Mouse (Mus musculus): ENCODE measurements around the gene Zfp503. TPM values are rescaled to one million over a fixed set of nuclear protein-coding genes. Genes with fewer than 3 reads are reported as not detected.

Gene Zfp503
- polyA plus RNA-seq (2012; ENCODE audit: insufficient read depth, insufficient read length, missing spikeins), result 0.76 and 1.0 TPM in 2 replicates

- H3K27ac ChIP-seq (ENCODE audit: insufficient read depth, low read depth, low read length), result peak within 1 kb of the TSS; percentile 12
- TF ChIP-seq POLR2A (IDR thresholded peaks at IDR 0.05; ENCODE audit: borderline replicate concordance, low read depth, low read length) (no peak), CTCF (IDR thresholded peaks at IDR 0.05; ENCODE audit: low read depth, low read length) (no peak)
- peak within 1 kb of the TSS; percentile 63 for H3K4me3 ChIP-seq (ENCODE audit: insufficient read depth, low read length)
- H3K4me1 ChIP-seq (ENCODE audit: control insufficient read depth, insufficient read depth, low read length), result peaks cover 20% of the 10 kb centered on the region
Observed at GRCm38 (mm10) chr14:21989291-21989913, at the start of gene Zfp503. TSS of gene Zfp503 (minus strand) at chr14:21989601.

DNA sequence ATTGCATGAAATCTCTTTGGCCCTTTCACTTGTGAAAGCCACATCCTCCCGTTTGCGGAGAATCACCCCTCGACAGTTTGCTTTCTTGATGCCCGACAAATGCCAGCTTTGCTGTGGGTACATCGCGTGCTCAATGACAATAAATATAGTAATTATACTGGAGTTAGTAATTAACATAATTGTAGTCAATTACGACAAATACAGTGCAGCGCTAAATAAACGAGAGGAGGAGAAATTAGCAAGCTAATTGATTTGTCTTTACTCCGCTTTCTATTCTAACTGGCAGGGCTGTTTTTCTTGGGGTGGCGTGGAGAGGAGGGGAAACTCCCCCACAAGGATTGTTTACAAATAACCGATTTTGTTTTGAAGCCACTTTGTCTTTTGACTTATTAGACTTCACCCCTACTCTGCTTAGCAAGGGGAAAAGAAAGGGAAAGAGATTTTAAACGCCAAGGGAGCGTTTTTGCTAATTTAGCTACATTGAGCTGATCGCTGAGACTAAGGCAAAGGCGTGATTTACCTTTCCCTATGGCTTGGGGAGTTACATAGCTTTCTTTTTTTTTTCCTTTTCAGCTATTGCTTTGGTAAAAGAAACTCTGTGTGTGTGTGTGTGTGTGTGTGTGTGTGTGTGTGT lies 48.2 kb upstream of the Zfp503 start:
- Histone ChIP-seq H3K4me3 (ENCODE audit: insufficient read depth, low read length) (no peak overlapping the region), H3K4me1 (ENCODE audit: control insufficient read depth, insufficient read depth, low read length) (peaks cover 7% of the 10 kb centered on the region; the same call in 1 of the 2 replicates), H3K27ac (ENCODE audit: insufficient read depth, low read depth, low read length) (no peak overlapping the region)
- TF ChIP-seq POLR2A (IDR thresholded peaks at IDR 0.05; ENCODE audit: borderline replicate concordance, low read depth, low read length) (no peak), CTCF (IDR thresholded peaks at IDR 0.05; ENCODE audit: low read depth, low read length) (no peak)

DNA sequence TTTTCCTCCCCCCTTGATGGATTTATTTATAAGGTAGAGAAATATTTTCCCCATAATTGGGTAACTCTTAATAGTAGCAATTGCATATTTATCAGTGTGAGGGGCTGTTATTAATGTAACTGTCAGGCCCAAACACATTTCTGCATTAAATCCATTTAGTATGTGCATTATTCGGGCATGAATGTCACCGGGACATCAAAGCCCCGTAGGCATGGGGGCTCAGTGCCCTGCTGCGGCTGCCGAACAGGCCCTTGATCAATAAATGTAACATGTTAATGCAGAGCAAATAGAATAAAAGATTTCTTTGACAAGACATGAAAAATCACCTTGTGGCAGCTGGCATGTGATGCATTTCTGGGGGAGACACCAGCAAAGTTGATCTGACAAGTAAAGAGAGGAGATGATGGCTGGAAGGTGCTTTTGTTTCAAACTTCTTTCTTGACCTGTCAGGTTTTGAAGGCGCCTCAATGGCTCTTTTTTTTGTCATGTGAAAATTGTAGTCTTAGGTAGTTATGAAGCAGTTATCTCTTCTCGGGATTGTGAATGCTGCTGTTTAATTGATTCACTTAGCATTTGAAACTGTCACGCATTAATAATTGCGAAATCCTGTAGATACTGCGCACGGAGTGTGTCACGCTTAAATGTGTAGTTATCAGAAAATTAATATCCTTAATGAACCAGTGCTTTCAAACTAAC lies 47.5 kb upstream of the Zfp503 start:
- Histone ChIP-seq H3K27ac (ENCODE audit: insufficient read depth, low read depth, low read length) (no peak overlapping the region), H3K4me3 (ENCODE audit: insufficient read depth, low read length) (no peak overlapping the region), H3K4me1 (ENCODE audit: control insufficient read depth, insufficient read depth, low read length) (peaks cover 5% of the 10 kb centered on the region; the same call in 1 of the 2 replicates)
- TF ChIP-seq POLR2A (IDR thresholded peaks at IDR 0.05; ENCODE audit: borderline replicate concordance, low read depth, low read length), result no peak
- TF ChIP-seq CTCF (IDR thresholded peaks at IDR 0.05; ENCODE audit: low read depth, low read length), result no peak

DNA sequence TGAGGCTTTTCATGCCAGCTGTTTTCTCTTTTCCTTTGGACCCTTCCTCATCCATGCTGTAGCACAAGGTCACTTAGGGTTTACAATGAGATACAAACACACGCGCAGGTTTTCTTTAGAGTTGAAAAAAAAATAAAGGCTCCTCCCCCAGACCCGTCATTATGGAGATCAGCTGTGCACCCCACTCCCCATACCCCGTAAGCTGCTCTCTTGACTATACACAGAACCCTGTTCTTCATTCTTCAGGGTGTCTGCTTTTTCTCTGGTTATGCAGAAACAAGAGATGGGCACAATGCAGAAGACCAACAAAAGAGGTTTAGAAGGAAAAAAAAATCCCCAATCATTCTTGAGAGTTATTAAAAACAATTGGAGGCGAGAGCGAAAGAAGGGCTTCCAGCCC lies 46.9 kb upstream of the Zfp503 start:
- H3K4me1 ChIP-seq (ENCODE audit: control insufficient read depth, insufficient read depth, low read length), result peaks cover 3% of the 10 kb centered on the region; the same call in 1 of the 2 replicates
- no peak overlapping the region for H3K4me3 ChIP-seq (ENCODE audit: insufficient read depth, low read length)
- TF ChIP-seq POLR2A (IDR thresholded peaks at IDR 0.05; ENCODE audit: borderline replicate concordance, low read depth, low read length) (no peak), CTCF (IDR thresholded peaks at IDR 0.05; ENCODE audit: low read depth, low read length) (no peak)
- H3K27ac ChIP-seq (ENCODE audit: insufficient read depth, low read depth, low read length), result no peak overlapping the region

DNA sequence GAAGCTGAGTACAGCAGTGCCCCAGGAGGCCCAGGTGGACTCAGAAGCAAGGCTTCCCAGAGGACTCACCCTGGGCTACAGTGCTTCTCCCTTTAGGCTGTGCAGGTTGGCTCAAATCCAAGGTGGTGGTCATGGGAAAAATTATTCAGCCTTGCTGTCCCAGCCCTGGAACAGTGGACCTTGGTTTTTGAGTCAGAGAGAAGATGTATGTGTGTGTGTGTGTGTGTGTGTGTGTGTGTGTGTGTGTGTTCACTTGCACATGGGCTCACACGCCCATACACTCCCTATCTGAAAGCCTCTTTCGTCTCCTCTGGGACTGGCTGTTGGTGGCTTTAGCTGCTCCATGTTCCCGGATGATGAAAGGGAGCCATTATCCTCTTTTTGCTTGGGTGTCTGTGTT lies 46.5 kb upstream of the Zfp503 start:
- Histone ChIP-seq H3K4me1 (ENCODE audit: control insufficient read depth, insufficient read depth, low read length) (peaks cover 3% of the 10 kb centered on the region; the same call in 1 of the 2 replicates), H3K27ac (ENCODE audit: insufficient read depth, low read depth, low read length) (no peak overlapping the region), H3K4me3 (ENCODE audit: insufficient read depth, low read length) (no peak overlapping the region)
- TF ChIP-seq POLR2A (IDR thresholded peaks at IDR 0.05; ENCODE audit: borderline replicate concordance, low read depth, low read length) (no peak), CTCF (IDR thresholded peaks at IDR 0.05; ENCODE audit: low read depth, low read length) (no peak)

- Histone ChIP-seq H3K4me3 (ENCODE audit: insufficient read depth, low read length) (no peak overlapping the region), H3K27ac (ENCODE audit: insufficient read depth, low read depth, low read length) (no peak overlapping the region), H3K4me1 (ENCODE audit: control insufficient read depth, insufficient read depth, low read length) (peaks cover 23% of the 10 kb centered on the region)
- TF ChIP-seq POLR2A (IDR thresholded peaks at IDR 0.05; ENCODE audit: borderline replicate concordance, low read depth, low read length), result no peak
- TF ChIP-seq CTCF (IDR thresholded peaks at IDR 0.05; ENCODE audit: low read depth, low read length), result no peak
Observed at GRCm38 (mm10) chr14:22023533-22023932, 34.1 kb upstream of the Zfp503 start.

- Histone ChIP-seq H3K27ac (ENCODE audit: insufficient read depth, low read depth, low read length) (peak overlapping the region; percentile 27), H3K4me3 (ENCODE audit: insufficient read depth, low read length) (peak overlapping the region; percentile 81), H3K4me1 (ENCODE audit: control insufficient read depth, insufficient read depth, low read length) (peaks cover 44% of the 10 kb centered on the region)
- 0 out of 2 replicates have a peak, but pooled peaks have one; percentile 11 for TF ChIP-seq CTCF (IDR thresholded peaks at IDR 0.05; ENCODE audit: low read depth, low read length)
- TF ChIP-seq POLR2A (IDR thresholded peaks at IDR 0.05; ENCODE audit: borderline replicate concordance, low read depth, low read length), result no peak
Observed at GRCm38 (mm10) chr14:22020885-22021284, 31.5 kb upstream of the Zfp503 start.

DNA sequence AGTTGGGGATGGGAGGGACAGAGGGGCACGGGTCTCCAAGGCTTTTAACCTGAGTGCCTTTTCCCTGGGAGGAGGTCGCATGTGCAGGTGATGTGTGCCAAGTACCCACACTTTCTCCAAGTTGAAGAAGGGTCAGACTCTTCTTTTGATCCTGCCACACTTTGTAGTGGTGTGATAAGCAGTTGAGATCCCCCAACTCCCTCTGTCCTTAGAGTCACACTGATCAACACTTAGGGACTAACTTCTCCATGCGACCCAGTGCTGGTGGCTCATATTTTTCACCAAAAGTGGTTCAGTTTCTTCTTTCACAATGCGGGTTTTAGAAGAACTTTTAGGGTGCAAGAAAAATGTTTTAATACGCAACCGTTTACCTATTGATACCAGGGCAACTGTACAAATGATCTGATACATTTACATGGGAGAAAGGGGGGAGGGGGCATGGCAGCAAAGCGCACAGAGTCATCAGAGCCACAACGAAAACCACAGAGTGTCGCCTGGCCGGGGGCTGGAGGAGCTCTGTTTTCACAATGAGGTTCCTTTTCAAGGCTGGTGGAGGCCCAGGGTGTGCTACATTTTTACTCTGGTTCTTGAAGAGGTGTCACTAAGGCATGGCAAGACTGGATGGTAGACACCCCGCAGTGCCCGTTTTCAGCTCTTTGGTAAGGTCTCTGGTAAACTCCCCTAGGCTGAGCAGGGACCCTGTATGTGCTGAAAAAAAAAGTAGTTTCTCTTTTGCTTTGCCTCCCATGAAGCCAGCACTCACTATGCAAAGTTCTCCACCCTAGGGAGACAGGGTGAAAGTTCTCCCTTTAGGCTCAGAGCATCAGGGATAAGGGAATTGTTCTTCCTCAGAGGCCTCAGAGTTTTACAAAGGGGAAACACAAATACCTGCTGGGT lies 30.8 kb upstream of the Zfp503 start:
- Histone ChIP-seq H3K4me3 (ENCODE audit: insufficient read depth, low read length) (peak overlapping the region; percentile 81), H3K4me1 (ENCODE audit: control insufficient read depth, insufficient read depth, low read length) (peaks cover 44% of the 10 kb centered on the region), H3K27ac (ENCODE audit: insufficient read depth, low read depth, low read length) (peak overlapping the region; percentile 100)
- TF ChIP-seq CTCF (IDR thresholded peaks at IDR 0.05; ENCODE audit: low read depth, low read length) (no peak), POLR2A (IDR thresholded peaks at IDR 0.05; ENCODE audit: borderline replicate concordance, low read depth, low read length) (no peak)
